Mouse (Mus musculus): ENCODE results near the gene Tln2. TPM values are rescaled to one million over a fixed set of nuclear protein-coding genes. Genes with fewer than 3 reads are reported as not detected.
A peak's percentile ranks its signal among the peaks of the same experiment; 100 is the strongest.

Tln2 gene
- 20.8 and 21.1 TPM in 2 replicates for polyA plus RNA-seq (2015; fragmentation: Nextera tagmentation; extraction: Ambion mirVana)

- 93% methylated on average over 4 of the region's 4 CpGs for WGBS
- Histone ChIP-seq H3K4me1 (no peaks in the 10 kb centered on the region), H3K9me3 (replicated peaks) (no peaks in the 10 kb centered on the region; the same call in 1 of the 2 replicates), H3K9ac (no peak within 1 kb of the TSS), H3K4me3 (replicated peaks) (no peak within 1 kb of the TSS), H3K27ac (no peak within 1 kb of the TSS), H3K4me2 (no peak within 1 kb of the TSS), H3K27me3 (no peaks in the 10 kb centered on the region), H3K36me3 (0 out of 2 replicates have a peak, but pooled peaks cover 4% of the 10 kb centered on the region)
- no peak for ATAC-seq (replicated peaks; ENCODE audit: low FRiP score)
These were observed at the start of gene Tln2 for GRCm38 (mm10) chr9:67559603-67560002. Tln2 (minus strand) TSS chr9:67559703.

GRCm38 (mm10) chr9:67609226-67609625 lies 49.7 kb upstream of the Tln2 start:
- peaks cover 25% of the 10 kb centered on the region for H3K4me1 ChIP-seq
- ATAC-seq (replicated peaks; ENCODE audit: low FRiP score): no peak
- no peaks in the 10 kb centered on the region for H3K9me3 ChIP-seq (replicated peaks)
- no peaks in the 10 kb centered on the region for H3K27me3 ChIP-seq
- no peak overlapping the region for H3K9ac ChIP-seq
- WGBS: 97% methylated on average over 1 of the region's 1 CpGs
- no peak overlapping the region for H3K4me3 ChIP-seq (replicated peaks)
- no peak overlapping the region for H3K4me2 ChIP-seq
- no peaks in the 10 kb centered on the region for H3K36me3 ChIP-seq
- no peak overlapping the region for H3K27ac ChIP-seq

GRCm38 (mm10) chr9:67607786-67608366 lies 48.4 kb upstream of the Tln2 start:
- ATAC-seq (replicated peaks; ENCODE audit: low FRiP score): no peak

GRCm38 (mm10) chr9:67607268-67607667 lies 47.8 kb upstream of the Tln2 start:
- WGBS: 69% methylated on average over 6 of the region's 6 CpGs
- Histone ChIP-seq H3K9me3 (replicated peaks) (no peaks in the 10 kb centered on the region), H3K9ac (no peak overlapping the region), H3K36me3 (no peaks in the 10 kb centered on the region), H3K4me1 (peaks cover 25% of the 10 kb centered on the region), H3K27ac (no peak overlapping the region), H3K27me3 (no peaks in the 10 kb centered on the region), H3K4me2 (no peak overlapping the region), H3K4me3 (replicated peaks) (no peak overlapping the region)
- ATAC-seq (replicated peaks; ENCODE audit: low FRiP score): no peak

More at GRCm38 (mm10) chr9:67607786-67608366, 48.4 kb upstream of the Tln2 start:
- no peaks in the 10 kb centered on the region for H3K27me3 ChIP-seq
- no peaks in the 10 kb centered on the region for H3K9me3 ChIP-seq (replicated peaks)
- H3K4me2 ChIP-seq: no peak overlapping the region
- WGBS: 73% methylated on average over 9 of the region's 9 CpGs
- H3K4me3 ChIP-seq (replicated peaks): no peak overlapping the region
- peaks cover 25% of the 10 kb centered on the region for H3K4me1 ChIP-seq
- no peak overlapping the region for H3K27ac ChIP-seq
- no peak overlapping the region for H3K9ac ChIP-seq
- H3K36me3 ChIP-seq: no peaks in the 10 kb centered on the region

GRCm38 (mm10) chr9:67605867-67606435 lies 46.4 kb upstream of the Tln2 start:
- Histone ChIP-seq H3K4me2 (peak overlapping the region; percentile 17; the same call in 1 of the 2 replicates), H3K4me1 (peaks cover 25% of the 10 kb centered on the region), H3K36me3 (no peaks in the 10 kb centered on the region), H3K9ac (no peak overlapping the region), H3K27ac (peak overlapping the region; percentile 72), H3K4me3 (replicated peaks) (no peak overlapping the region), H3K27me3 (no peaks in the 10 kb centered on the region), H3K9me3 (replicated peaks) (no peaks in the 10 kb centered on the region)
- ATAC-seq (replicated peaks; ENCODE audit: low FRiP score): peak; percentile 70
- WGBS: 20% methylated on average over 7 of the region's 7 CpGs

- no peak overlapping the region for H3K9ac ChIP-seq
- no peak overlapping the region for H3K4me2 ChIP-seq
- peak overlapping the region; percentile 72; the same call in 1 of the 2 replicates for H3K27ac ChIP-seq
- ATAC-seq (replicated peaks; ENCODE audit: low FRiP score): no peak
- no peaks in the 10 kb centered on the region for H3K36me3 ChIP-seq
- H3K27me3 ChIP-seq: no peaks in the 10 kb centered on the region
- H3K9me3 ChIP-seq (replicated peaks): no peaks in the 10 kb centered on the region
- H3K4me1 ChIP-seq: peaks cover 25% of the 10 kb centered on the region
- H3K4me3 ChIP-seq (replicated peaks): no peak overlapping the region
These were observed 45.4 kb upstream of the Tln2 start for GRCm38 (mm10) chr9:67604940-67605339.

GRCm38 (mm10) chr9:67602347-67602746 lies 42.8 kb upstream of the Tln2 start:
- no peak overlapping the region for H3K27ac ChIP-seq
- 88% methylated on average over 5 of the region's 5 CpGs for WGBS

GRCm38 (mm10) chr9:67595221-67595620 lies 35.7 kb upstream of the Tln2 start:
- Histone ChIP-seq H3K4me3 (replicated peaks) (no peak overlapping the region), H3K36me3 (no peaks in the 10 kb centered on the region; the same call in 1 of the 2 replicates), H3K4me1 (no peaks in the 10 kb centered on the region), H3K4me2 (no peak overlapping the region), H3K9me3 (replicated peaks) (0 out of 2 replicates have a peak, but pooled peaks cover 3% of the 10 kb centered on the region), H3K27ac (no peak overlapping the region), H3K9ac (no peak overlapping the region), H3K27me3 (no peaks in the 10 kb centered on the region)
- ATAC-seq (replicated peaks; ENCODE audit: low FRiP score): no peak
- WGBS: 84% methylated on average over 5 of the region's 5 CpGs

More at GRCm38 (mm10) chr9:67602347-67602746, 42.8 kb upstream of the Tln2 start:
- H3K4me2 ChIP-seq: no peak overlapping the region
- no peaks in the 10 kb centered on the region for H3K27me3 ChIP-seq
- H3K9me3 ChIP-seq (replicated peaks): no peaks in the 10 kb centered on the region
- H3K36me3 ChIP-seq: no peaks in the 10 kb centered on the region
- no peak overlapping the region for H3K4me3 ChIP-seq (replicated peaks)
- no peak for ATAC-seq (replicated peaks; ENCODE audit: low FRiP score)
- no peak overlapping the region for H3K9ac ChIP-seq
- peaks cover 13% of the 10 kb centered on the region for H3K4me1 ChIP-seq

GRCm38 (mm10) chr9:67593469-67594141 lies 34.1 kb upstream of the Tln2 start:
- H3K4me1 ChIP-seq: no peaks in the 10 kb centered on the region
- no peak for ATAC-seq (replicated peaks; ENCODE audit: low FRiP score)
- H3K9me3 ChIP-seq (replicated peaks): 0 out of 2 replicates have a peak, but pooled peaks cover 3% of the 10 kb centered on the region
- no peaks in the 10 kb centered on the region; the same call in 1 of the 2 replicates for H3K36me3 ChIP-seq
- H3K4me3 ChIP-seq (replicated peaks): no peak overlapping the region
- H3K27ac ChIP-seq: no peak overlapping the region
- no peak overlapping the region for H3K9ac ChIP-seq
- H3K4me2 ChIP-seq: no peak overlapping the region
- 94% methylated on average over 9 of the region's 9 CpGs for WGBS
- H3K27me3 ChIP-seq: no peaks in the 10 kb centered on the region

- Histone ChIP-seq H3K4me1 (no peaks in the 10 kb centered on the region), H3K27ac (no peak overlapping the region), H3K4me2 (no peak overlapping the region), H3K4me3 (replicated peaks) (no peak overlapping the region), H3K9ac (no peak overlapping the region), H3K9me3 (replicated peaks) (0 out of 2 replicates have a peak, but pooled peaks cover 3% of the 10 kb centered on the region), H3K36me3 (no peaks in the 10 kb centered on the region; the same call in 1 of the 2 replicates), H3K27me3 (no peaks in the 10 kb centered on the region)
- ATAC-seq (replicated peaks; ENCODE audit: low FRiP score): no peak
- WGBS: 91% methylated on average over 5 of the region's 5 CpGs
These were observed 33.2 kb upstream of the Tln2 start for GRCm38 (mm10) chr9:67592726-67593125.

- Histone ChIP-seq H3K4me3 (replicated peaks) (no peak overlapping the region), H3K9ac (no peak overlapping the region), H3K27ac (no peak overlapping the region), H3K36me3 (no peaks in the 10 kb centered on the region), H3K4me1 (peaks cover 2% of the 10 kb centered on the region), H3K27me3 (no peaks in the 10 kb centered on the region), H3K9me3 (replicated peaks) (no peaks in the 10 kb centered on the region), H3K4me2 (no peak overlapping the region)
- ATAC-seq (replicated peaks; ENCODE audit: low FRiP score): no peak
- 88% methylated on average over 3 of the region's 3 CpGs for WGBS
These were observed 27.6 kb upstream of the Tln2 start for GRCm38 (mm10) chr9:67587111-67587510.

- Histone ChIP-seq H3K9ac (no peak overlapping the region), H3K27ac (no peak overlapping the region), H3K4me2 (no peak overlapping the region), H3K4me3 (replicated peaks) (no peak overlapping the region), H3K36me3 (no peaks in the 10 kb centered on the region), H3K9me3 (replicated peaks) (no peaks in the 10 kb centered on the region), H3K27me3 (no peaks in the 10 kb centered on the region), H3K4me1 (peaks cover 2% of the 10 kb centered on the region)
- whole genome bisulfite sequencing: 88% methylated on average over 1 of the region's 1 CpGs
- ATAC-seq (replicated peaks; ENCODE audit: low FRiP score): no peak
These were observed 27.0 kb upstream of the Tln2 start for GRCm38 (mm10) chr9:67586489-67586888.

All from kidney, embryonic 15.5 days (tissue).